Mouse (Mus musculus): ENCODE measurements around the gene Olfr978.
"Not testable (repeated sequence)": the region's sequence is repeated elsewhere in the genome, so short reads cannot be mapped to it uniquely, and the experiment has no call there.

Olfr978 gene

DNA sequence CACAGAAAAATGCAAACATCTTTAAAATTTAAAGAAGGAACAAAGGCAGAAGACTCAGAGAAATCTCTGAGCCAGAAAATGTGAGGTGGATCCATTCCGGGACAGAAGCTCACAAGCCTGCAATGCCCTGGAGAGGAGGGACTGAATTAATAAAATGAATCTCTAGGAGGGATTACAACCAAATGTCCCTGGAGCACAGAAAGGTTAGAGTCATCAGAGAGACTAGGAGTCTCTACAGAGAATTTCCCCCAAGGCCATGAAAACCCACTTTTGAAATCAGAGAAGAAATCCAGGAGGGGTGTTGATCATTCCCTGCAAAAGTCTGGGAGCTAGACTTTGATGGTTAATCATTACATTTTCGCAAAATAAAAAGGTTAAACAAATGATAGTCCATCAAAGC is at the start of gene Olfr978:
Gene Olfr978 (plus strand): TSS at position 301 of the 400 bp plus-strand sequence.
- no peak for DNase-seq (ENCODE audit: low spot score in 2 of 2)

DNA sequence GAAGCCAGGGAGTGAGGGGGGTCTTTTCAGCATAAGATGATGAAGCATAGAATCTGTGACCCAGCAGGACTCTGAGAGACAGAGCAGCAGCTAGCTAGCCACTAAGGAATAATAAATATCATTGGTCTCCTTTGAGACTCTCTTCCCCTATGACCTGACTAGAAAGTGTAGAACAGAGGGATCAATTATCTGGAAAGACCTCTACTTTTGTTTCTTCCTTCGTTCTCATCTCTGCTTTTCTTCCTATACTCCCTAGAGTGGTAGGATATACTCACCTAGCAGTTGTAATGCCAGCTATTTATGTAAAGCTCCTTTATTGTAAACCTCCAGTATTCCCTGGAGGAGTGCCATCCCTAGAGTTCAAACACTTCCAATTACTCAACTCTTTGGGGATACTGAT is 40.0 kb upstream of the Olfr978 start, which contains the start of gene Olfr975:
Gene Olfr975 (minus strand): TSS at position 101 of the 400 bp plus-strand sequence.
- no peak for DNase-seq (ENCODE audit: low spot score in 2 of 2)

DNA sequence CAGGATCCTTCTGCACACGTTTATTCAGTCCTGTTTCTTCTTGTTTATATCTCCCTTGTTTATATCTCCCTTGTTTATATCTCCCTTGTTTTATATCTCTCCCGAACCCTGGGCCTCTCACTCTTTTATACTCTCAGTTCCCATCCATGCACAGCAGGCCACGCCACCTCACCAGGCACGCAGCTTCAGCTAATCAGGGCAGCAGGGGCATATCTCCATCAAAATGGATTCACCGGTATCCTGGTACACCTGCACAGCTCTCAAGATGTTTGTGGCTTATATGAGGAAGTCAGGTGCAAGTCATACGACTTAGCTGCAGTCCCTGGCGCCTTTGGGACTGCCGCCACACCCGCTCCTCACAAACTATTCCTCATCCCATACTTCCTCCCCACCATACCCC is 30.9 kb upstream of the Olfr978 start, which contains the start of gene Olfr976:
Gene Olfr976 (minus strand): TSS at position 101 of the 400 bp plus-strand sequence.
- not testable (repeated sequence) for DNase-seq (ENCODE audit: low spot score in 2 of 2)

GRCm38 (mm10) chr9:39976581-39977145 is 15.2 kb upstream of the Olfr978 start:
- not testable (repeated sequence) for DNase-seq (ENCODE audit: low spot score in 2 of 2)

- DNase-seq (ENCODE audit: low spot score in 2 of 2), result no peak
Observed at GRCm38 (mm10) chr9:40003365-40003764, 11.5 kb downstream of the Olfr978 start, which contains the start of gene Olfr979. Gene Olfr979 (minus strand): TSS chr9:40003465.

- DNase-seq (ENCODE audit: low spot score in 2 of 2), result no peak
Observed at GRCm38 (mm10) chr9:40009482-40009881, 17.6 kb downstream of the Olfr978 start, which contains the start of gene Olfr980. Gene Olfr980 (minus strand): TSS chr9:40009582.

GRCm38 (mm10) chr9:40021164-40021563 is 29.3 kb downstream of the Olfr978 start, which contains the start of gene Olfr981:
Gene Olfr981 (plus strand): TSS chr9:40021464.
- DNase-seq (ENCODE audit: low spot score in 2 of 2), result no peak

All from spleen, postnatal 14 days (tissue).